ENCODE assay signal across 14 mouse cellular contexts in genomic region chr2:168695027-168695403, GRCm38 (mm10). TPM values are rescaled to one million over a fixed set of nuclear protein-coding genes. Genes with fewer than 3 reads are reported as not detected.
A peak's percentile ranks its signal among the peaks of the same experiment; 100 is the strongest.
DNase-seq lines count a peak whose midpoint lies in the region; ATAC-seq lines count a peak whose summit lies in the region.
"Had no signal": no experiment of that assay in that cellular context is flagged by ENCODE, and none has a peak within 500 bp of the region (broad histone marks: within the 10 kb centered on the region; RNA-seq: fewer than 3 reads in every experiment).

No protein-coding gene starts in this region.

- DNase-seq in left cerebral cortex, postnatal 36 days (ENCODE audit: low spot score in 2 of 2): no peak
- DNase-seq in cerebellum, adult 8-10 months: no peak
- DNase-seq: cerebellum, postnatal 14 days; heart, adult 11 months; liver; lung, postnatal 36 days had no signal

- peaks cover 17% of the 10 kb centered on the region for H3K4me1 ChIP-seq in forebrain, embryonic 12.5 days
- peaks cover 12% of the 10 kb centered on the region for H3K4me1 ChIP-seq in forebrain, embryonic 15.5 days
- H3K4me1 ChIP-seq in kidney, embryonic 16.5 days (ENCODE audit: insufficient read depth, low read length): peaks cover 10% of the 10 kb centered on the region
- peaks cover 12% of the 10 kb centered on the region for H3K4me1 ChIP-seq in kidney, embryonic 15.5 days
- H3K4me1 ChIP-seq in intestine, embryonic 15.5 days (replicated peaks): peaks cover 5% of the 10 kb centered on the region; the same call in 1 of the 2 replicates

- no peak overlapping the region for H3K4me2 ChIP-seq in forebrain, embryonic 12.5 days
- no peak overlapping the region for H3K4me2 ChIP-seq in forebrain, embryonic 15.5 days (replicated peaks)
- peak overlapping the region; percentile 49; the same call in 1 of the 2 replicates for H3K4me2 ChIP-seq in kidney, embryonic 16.5 days (replicated peaks; ENCODE audit: low read depth, low read length)
- H3K4me2 ChIP-seq in kidney, embryonic 15.5 days: no peak overlapping the region
- 0 out of 2 replicates have a peak overlapping the region, but pooled peaks have one; percentile 39 for H3K4me2 ChIP-seq in intestine, embryonic 15.5 days (replicated peaks)

- no peak overlapping the region for H3K4me3 ChIP-seq in forebrain, embryonic 12.5 days (replicated peaks)
- H3K4me3 ChIP-seq in forebrain, embryonic 15.5 days: no peak overlapping the region
- H3K4me3 ChIP-seq in kidney, embryonic 16.5 days (ENCODE audit: low read length): no peak overlapping the region
- no peak overlapping the region for H3K4me3 ChIP-seq in kidney, embryonic 15.5 days (replicated peaks)
- no peak overlapping the region for H3K4me3 ChIP-seq in intestine, embryonic 15.5 days (replicated peaks)
- H3K4me3 ChIP-seq: embryonic facial prominence, embryonic 12.5 days; myocyte had no signal

- no peak overlapping the region for H3K9ac ChIP-seq in forebrain, embryonic 12.5 days
- no peak overlapping the region for H3K9ac ChIP-seq in forebrain, embryonic 15.5 days (replicated peaks)
- H3K9ac ChIP-seq in kidney, embryonic 16.5 days (replicated peaks; ENCODE audit: low read length): no peak overlapping the region
- no peak overlapping the region for H3K9ac ChIP-seq in kidney, embryonic 15.5 days
- no peak overlapping the region for H3K9ac ChIP-seq in intestine, embryonic 15.5 days
- H3K9ac ChIP-seq: embryonic facial prominence, embryonic 12.5 days had no signal

- intact Hi-C loops in left cerebral cortex, postnatal 36 days (cut with DNase I): no loop called here

- no peaks in the 10 kb centered on the region for H3K27me3 ChIP-seq in forebrain, embryonic 12.5 days
- no peaks in the 10 kb centered on the region for H3K27me3 ChIP-seq in forebrain, embryonic 15.5 days
- no peaks in the 10 kb centered on the region for H3K27me3 ChIP-seq in kidney, embryonic 16.5 days (ENCODE audit: insufficient read depth, low read length)
- 0 out of 2 replicates have a peak, but pooled peaks cover 6% of the 10 kb centered on the region for H3K27me3 ChIP-seq in kidney, embryonic 15.5 days
- no peaks in the 10 kb centered on the region for H3K27me3 ChIP-seq in intestine, embryonic 15.5 days (replicated peaks)
- H3K27me3 ChIP-seq: embryonic facial prominence, embryonic 12.5 days had no signal

- peak overlapping the region; percentile 80 for H3K27ac ChIP-seq in forebrain, embryonic 12.5 days
- H3K27ac ChIP-seq in forebrain, embryonic 15.5 days (replicated peaks): no peak overlapping the region
- no peak overlapping the region for H3K27ac ChIP-seq in kidney, embryonic 16.5 days (ENCODE audit: low read length)
- no peak overlapping the region for H3K27ac ChIP-seq in kidney, embryonic 15.5 days
- no peak overlapping the region for H3K27ac ChIP-seq in intestine, embryonic 15.5 days
- H3K27ac ChIP-seq: embryonic facial prominence, embryonic 12.5 days had no signal

- 88% methylated on average over 7 of the region's 7 CpGs for WGBS in forebrain, embryonic 12.5 days
- 84% methylated on average over 7 of the region's 7 CpGs for WGBS in forebrain, embryonic 15.5 days
- 84% methylated on average over 7 of the region's 7 CpGs for WGBS in kidney, embryonic 16.5 days
- 80% methylated on average over 7 of the region's 7 CpGs for WGBS in kidney, embryonic 15.5 days
- WGBS in intestine, embryonic 15.5 days: 80% methylated on average over 7 of the region's 7 CpGs

- H3K9me3 ChIP-seq in forebrain, embryonic 12.5 days: no peaks in the 10 kb centered on the region
- H3K9me3 ChIP-seq in forebrain, embryonic 15.5 days: no peaks in the 10 kb centered on the region
- H3K9me3 ChIP-seq in kidney, embryonic 16.5 days (ENCODE audit: low read length): peaks cover 5% of the 10 kb centered on the region; the same call in 1 of the 2 replicates
- no peaks in the 10 kb centered on the region for H3K9me3 ChIP-seq in kidney, embryonic 15.5 days (replicated peaks)
- no peaks in the 10 kb centered on the region for H3K9me3 ChIP-seq in intestine, embryonic 15.5 days
- H3K9me3 ChIP-seq: embryonic facial prominence, embryonic 12.5 days had no signal

- ATAC-seq in forebrain, embryonic 12.5 days (ENCODE audit: low FRiP score): no peak
- no peak for ATAC-seq in forebrain, embryonic 15.5 days (replicated peaks)
- ATAC-seq in kidney, embryonic 16.5 days (ENCODE audit: low FRiP score, low TSS enrichment): no peak
- no peak for ATAC-seq in kidney, embryonic 15.5 days (replicated peaks; ENCODE audit: low FRiP score)
- peak; percentile 69 for ATAC-seq in CD4-positive, CD25-positive, alpha-beta regulatory T cell, adult 4 months
- no peak for ATAC-seq in intestine, embryonic 15.5 days

- peaks cover 10% of the 10 kb centered on the region; the same call in 1 of the 2 replicates for H3K36me3 ChIP-seq in forebrain, embryonic 12.5 days (replicated peaks)
- peaks cover 23% of the 10 kb centered on the region; the same call in 1 of the 2 replicates for H3K36me3 ChIP-seq in forebrain, embryonic 15.5 days
- no peaks in the 10 kb centered on the region for H3K36me3 ChIP-seq in kidney, embryonic 16.5 days (ENCODE audit: insufficient read depth, low read length)
- no peaks in the 10 kb centered on the region for H3K36me3 ChIP-seq in kidney, embryonic 15.5 days
- H3K36me3 ChIP-seq in intestine, embryonic 15.5 days: peaks cover 4% of the 10 kb centered on the region; the same call in 1 of the 2 replicates

RNA-seq across cellular contexts. Expression of gene Atp9a, which starts 47.2 kb away (rescaled TPM):
- polyA plus RNA-seq in forebrain, embryonic 12.5 days (2016; fragmentation: Nextera tagmentation; extraction: Ambion mirVana): 27.6 and 28.3 TPM in 2 replicates
- polyA plus RNA-seq in forebrain, embryonic 15.5 days (2015; fragmentation: Nextera tagmentation; extraction: Ambion mirVana): 60.4 and 91.5 TPM in 2 replicates
- polyA plus RNA-seq in kidney, embryonic 16.5 days (2015; fragmentation: Nextera tagmentation; extraction: Ambion mirVana): 10.3 and 12.4 TPM in 2 replicates
- 10.2 and 10.7 TPM in 2 replicates for polyA plus RNA-seq in kidney, embryonic 15.5 days (2015; fragmentation: Nextera tagmentation; extraction: Ambion mirVana)
- 10 to 100 TPM in 1 of 2 experiments, 1 to 10 TPM in 1; 7.9 to 16.2 TPM for polyA plus RNA-seq in CD4-positive, CD25-positive, alpha-beta regulatory T cell, adult 4 months (2017; shearing (Covaris generic))
- polyA plus RNA-seq in intestine, embryonic 15.5 days (2015; fragmentation: Nextera tagmentation; extraction: Ambion mirVana): 23.4 and 24.9 TPM in 2 replicates
- 100 to 1,000 TPM; 390 to 450 TPM for total RNA-seq in left cerebral cortex, postnatal 36 days (2021)

Comparison
In these comparisons a context has a peak if more than half of its experiments do, and no peak if none do; other contexts are left out.
1. H3K4me2 ChIP-seq: peak in kidney, embryonic 16.5 days (single experiment) and intestine, embryonic 15.5 days (single experiment); none in forebrain, embryonic 12.5 days (single experiment), forebrain, embryonic 15.5 days (single experiment) and kidney, embryonic 15.5 days (single experiment).